Mouse (Mus musculus) C2C12 (cell line): ENCODE data around the gene Stk39. TPM values are rescaled to one million over a fixed set of nuclear protein-coding genes. Genes with fewer than 3 reads are reported as not detected.

Experiments
- H3K27me3 ChIP-seq: one replicate; pipeline ENCODE4 v1.6.1; 2011; ENCODE audit not compliant: control insufficient read depth, insufficient read depth, insufficient read length
- H3K36me3 ChIP-seq: one replicate; pipeline ENCODE4 v1.6.1; 2011; ENCODE audit not compliant: control insufficient read depth, insufficient read depth
- H3K4me3 ChIP-seq: one replicate; pipeline ENCODE4 v1.5.1; 2011; ENCODE audit warnings: mild to moderate bottlenecking, control low read depth; ENCODE audit not compliant: poor library complexity, insufficient read depth, severe bottlenecking
- H3K79me2 ChIP-seq: one replicate; pipeline ENCODE4 v1.6.1; 2011; ENCODE audit not compliant: control insufficient read depth, insufficient read depth
- H3K79me3 ChIP-seq: one replicate; pipeline ENCODE4 v1.6.1; 2011; ENCODE audit warnings: low read depth, control low read depth
- H3ac ChIP-seq: one replicate; pipeline ENCODE3; 2011; ENCODE audit warnings: low read depth; ENCODE audit not compliant: control insufficient read depth, insufficient read length
- CEBPB ChIP-seq: IDR thresholded peaks from one replicate; pipeline ENCODE4 v1.6.1; 2011; ENCODE audit warnings: low read depth, mild to moderate bottlenecking, control low read depth, moderate library complexity
- CTCF ChIP-seq: IDR thresholded peaks from one replicate; pipeline ENCODE4 v1.5.1; 2011; ENCODE audit not compliant: control insufficient read depth, insufficient read depth, insufficient read length
- FOSL1 ChIP-seq: IDR thresholded peaks from one replicate; pipeline ENCODE4 v1.8.0; 2011; ENCODE audit warnings: mild to moderate bottlenecking, low read length; ENCODE audit not compliant: poor library complexity, insufficient read depth, severe bottlenecking
- MAX ChIP-seq: IDR thresholded peaks from one replicate; pipeline ENCODE4 v1.6.1; 2011; ENCODE audit warnings: mild to moderate bottlenecking, control low read depth
- MYOD1 ChIP-seq: IDR thresholded peaks from one replicate; pipeline ENCODE4 v1.6.1; 2011; ENCODE audit warnings: low read depth; ENCODE audit not compliant: control insufficient read depth, insufficient read length
- MYOG ChIP-seq: IDR thresholded peaks from one replicate; pipeline ENCODE4 v1.6.1; 2011; ENCODE audit not compliant: control insufficient read depth, insufficient read length; ENCODE audit errors: extremely low read depth
- USF1 ChIP-seq: IDR thresholded peaks from one replicate; pipeline ENCODE4 v1.6.1; 2011; ENCODE audit warnings: low read depth, mild to moderate bottlenecking, control low read depth, moderate library complexity
- polyA plus RNA-seq: library from polyadenylated mRNA; unstranded; fragments of >200 nt; fragmentation: generic; extraction: Trizol; gene quantifications from one replicate; pipeline ENCODE4 v1.2.1, GENCODE M21; 2012; ENCODE audit warnings: missing spikeins

Gene Stk39
- polyA plus RNA-seq, 1 experiment: 11.3 TPM

GRCm38 (mm10) chr2:68171306-68171705, 300.8 kb downstream of the Stk39 start:
- no peak for TF ChIP-seq CTCF
- no peak for TF ChIP-seq FOSL1
- no peak for TF ChIP-seq MYOD1
- no peak for TF ChIP-seq MYOG
- no peak for TF ChIP-seq CEBPB
- TF ChIP-seq MAX: no peak
- TF ChIP-seq USF1: no peak
- no peak overlapping the region for H3ac ChIP-seq
- no peaks in the 10 kb centered on the region for H3K79me2 ChIP-seq
- no peaks in the 10 kb centered on the region for H3K36me3 ChIP-seq
- H3K4me3 ChIP-seq: no peak overlapping the region
- H3K79me3 ChIP-seq: no peaks in the 10 kb centered on the region
- no peaks in the 10 kb centered on the region for H3K27me3 ChIP-seq

GRCm38 (mm10) chr2:68162012-68162411, 310.1 kb downstream of the Stk39 start:
- Histone ChIP-seq H3K27me3 (no peaks in the 10 kb centered on the region), H3K79me3 (no peaks in the 10 kb centered on the region), H3K4me3 (no peak overlapping the region), H3K36me3 (no peaks in the 10 kb centered on the region), H3K79me2 (no peaks in the 10 kb centered on the region), H3ac (no peak overlapping the region)
- TF ChIP-seq MYOD1 (no peak), CEBPB (no peak), USF1 (no peak), CTCF (no peak), MAX (no peak), FOSL1 (no peak), MYOG (no peak)

GRCm38 (mm10) chr2:68160566-68160965, 311.5 kb downstream of the Stk39 start:
- no peak overlapping the region for H3ac ChIP-seq
- TF ChIP-seq MYOD1: no peak
- no peak for TF ChIP-seq FOSL1
- no peak for TF ChIP-seq MAX
- no peak for TF ChIP-seq USF1
- no peak for TF ChIP-seq CTCF
- TF ChIP-seq CEBPB: no peak
- no peak for TF ChIP-seq MYOG

More at GRCm38 (mm10) chr2:68160566-68160965, 311.5 kb downstream of the Stk39 start:
- no peaks in the 10 kb centered on the region for H3K27me3 ChIP-seq
- no peaks in the 10 kb centered on the region for H3K79me2 ChIP-seq
- no peaks in the 10 kb centered on the region for H3K79me3 ChIP-seq
- no peaks in the 10 kb centered on the region for H3K36me3 ChIP-seq
- H3K4me3 ChIP-seq: no peak overlapping the region

Other genes starting within 250 kb of the Stk39 start
- not detected for gene 4933409G03Rik, start 110.1 kb upstream of the Stk39 start, polyA plus RNA-seq
- not detected for gene 4932414N04Rik, start 184.2 kb upstream of the Stk39 start, polyA plus RNA-seq